Mouse (Mus musculus) left cerebral cortex, postnatal 14 days (tissue): ENCODE measurements around the gene Ttc3. TPM values are rescaled to one million over a fixed set of nuclear protein-coding genes. Genes with fewer than 3 reads are reported as not detected.
A peak's percentile ranks its signal among the peaks of the same experiment; 100 is the strongest.

Experiments
- DNase-seq, 2 experiments: peaks; one replicate each; pipeline ENCODE4 v3.0.0; 2021 to 2022; ENCODE audit warnings: low spot score in 2 of 2, mixed read lengths in 1 of 2
- intact Hi-C: fragments of 180-260 bp; cut with DNase I; formaldehyde crosslinking; loops from one replicate; pipeline ENCODE4 v1.15.1; 2025
- total RNA-seq, 2 experiments: library from RNA; stranded (reverse); gene quantifications; 2 replicates each; pipeline ENCODE4 v1.2.3; 2021

Ttc3 gene
- total RNA-seq, 2 experiments from 2014 or later = 802 to 810 TPM

DNA sequence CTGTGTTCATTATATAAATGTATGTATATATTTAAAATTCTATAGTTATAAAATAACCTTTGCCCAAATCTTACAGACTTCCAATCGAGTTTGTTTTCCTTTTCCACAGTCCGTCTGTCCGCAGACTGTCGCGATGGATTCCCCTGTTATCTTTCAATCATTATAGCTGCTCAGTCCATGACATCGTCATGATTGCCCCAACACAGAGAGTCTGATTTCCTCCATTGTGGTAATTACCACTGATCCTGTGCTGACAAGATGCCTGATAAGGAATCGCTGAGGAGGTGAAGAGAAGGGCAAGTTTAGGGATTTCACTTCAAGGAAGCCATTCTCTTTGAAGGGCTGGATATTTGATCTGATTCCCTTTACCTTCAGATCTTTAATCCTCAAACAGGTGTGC lies 14.4 kb upstream of the Ttc3 start:
- intact Hi-C loops = no loop called here
- no peak for DNase-seq

DNA sequence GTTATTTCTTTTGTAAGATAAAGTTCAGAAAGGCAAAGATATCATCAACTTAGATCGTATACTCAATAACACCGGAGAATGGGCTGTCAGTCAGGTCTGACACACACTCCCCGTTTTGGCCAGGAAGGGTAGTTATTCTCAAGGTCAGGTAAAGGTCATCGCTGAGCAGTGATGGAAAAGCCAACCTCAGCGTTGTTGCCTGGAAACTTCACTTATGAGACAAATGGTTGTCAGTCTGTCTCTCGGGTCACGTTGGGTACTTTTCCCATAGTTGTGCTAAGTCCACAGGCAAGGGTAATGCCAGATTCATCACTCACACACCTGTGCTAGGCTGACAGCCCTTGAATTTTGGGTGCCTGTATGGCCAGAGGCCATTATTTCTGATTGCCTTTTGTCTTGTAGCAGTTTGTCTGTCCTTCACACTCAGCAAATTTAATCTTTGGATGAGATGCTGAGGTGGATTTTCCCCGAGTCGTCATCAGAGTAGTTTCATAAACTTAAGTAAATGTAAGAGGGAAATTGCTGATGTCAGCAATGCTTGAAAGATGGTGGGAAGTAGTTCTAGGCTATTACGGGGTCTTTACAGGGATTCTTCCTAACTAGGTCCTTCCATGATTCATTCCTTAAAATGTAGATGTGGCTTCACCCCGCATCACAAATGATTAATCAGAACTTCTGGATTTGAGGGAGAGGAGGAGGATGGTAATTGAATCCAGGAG lies 13.5 kb upstream of the Ttc3 start:
- no peak for DNase-seq
- intact Hi-C loops = no loop called here

DNA sequence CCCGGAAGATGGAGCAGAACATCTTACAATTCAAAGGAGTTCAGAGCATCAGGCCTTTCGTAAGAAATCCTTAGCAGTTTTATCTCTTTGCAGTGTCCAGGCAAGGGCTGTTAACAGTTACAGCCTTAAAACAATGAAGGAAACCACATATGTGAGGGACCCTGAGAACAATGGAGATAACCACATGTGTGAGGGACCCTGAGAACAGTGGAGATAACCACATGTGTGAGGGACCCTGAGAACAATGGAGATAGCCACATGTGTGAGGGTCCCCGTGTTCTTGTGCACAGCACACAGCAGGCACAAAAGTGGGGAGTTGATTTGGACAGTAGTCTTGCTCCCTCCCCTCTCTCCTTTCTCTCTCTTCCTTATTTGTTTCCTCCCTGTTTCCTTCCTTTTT lies 12.3 kb upstream of the Ttc3 start:
- intact Hi-C loops = no loop called here
- no peak for DNase-seq

DNA sequence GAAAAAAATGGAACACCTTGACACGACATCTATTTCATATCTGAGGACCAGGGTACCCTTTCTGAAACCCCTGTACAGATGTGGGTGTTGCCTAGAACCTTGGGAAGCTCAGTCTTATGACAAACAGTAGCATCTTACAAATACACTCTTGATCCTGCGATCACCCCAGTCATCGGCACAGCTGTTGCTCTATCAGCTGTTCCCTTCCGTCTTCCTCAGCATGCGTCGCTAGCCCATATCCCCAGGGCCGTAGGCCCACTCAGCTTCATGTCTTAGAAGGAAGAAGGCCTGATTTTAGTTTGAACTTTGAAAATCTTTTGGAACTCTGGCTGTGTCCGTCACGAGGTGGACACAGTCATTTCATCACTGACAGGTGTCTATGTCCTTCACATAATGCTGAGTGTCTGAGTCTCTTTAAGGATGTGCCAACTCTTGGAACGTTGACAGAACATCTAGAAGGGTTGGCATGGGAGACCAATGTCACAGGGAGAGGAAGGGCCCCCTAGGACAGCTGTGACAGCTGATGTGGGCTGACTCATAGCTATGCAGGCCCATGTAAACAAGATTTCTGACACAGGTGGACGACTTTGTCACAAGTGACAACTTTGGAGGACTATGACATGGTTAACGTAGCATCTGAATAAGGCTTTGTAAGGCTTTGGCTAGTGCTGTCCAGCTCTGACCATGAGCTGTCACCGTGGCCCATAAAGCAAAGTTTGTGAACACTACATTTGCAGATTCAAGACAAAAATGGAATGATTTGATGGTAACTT lies 9.7 kb upstream of the Ttc3 start:
- intact Hi-C loops = no loop called here
- DNase-seq = no peak

DNA sequence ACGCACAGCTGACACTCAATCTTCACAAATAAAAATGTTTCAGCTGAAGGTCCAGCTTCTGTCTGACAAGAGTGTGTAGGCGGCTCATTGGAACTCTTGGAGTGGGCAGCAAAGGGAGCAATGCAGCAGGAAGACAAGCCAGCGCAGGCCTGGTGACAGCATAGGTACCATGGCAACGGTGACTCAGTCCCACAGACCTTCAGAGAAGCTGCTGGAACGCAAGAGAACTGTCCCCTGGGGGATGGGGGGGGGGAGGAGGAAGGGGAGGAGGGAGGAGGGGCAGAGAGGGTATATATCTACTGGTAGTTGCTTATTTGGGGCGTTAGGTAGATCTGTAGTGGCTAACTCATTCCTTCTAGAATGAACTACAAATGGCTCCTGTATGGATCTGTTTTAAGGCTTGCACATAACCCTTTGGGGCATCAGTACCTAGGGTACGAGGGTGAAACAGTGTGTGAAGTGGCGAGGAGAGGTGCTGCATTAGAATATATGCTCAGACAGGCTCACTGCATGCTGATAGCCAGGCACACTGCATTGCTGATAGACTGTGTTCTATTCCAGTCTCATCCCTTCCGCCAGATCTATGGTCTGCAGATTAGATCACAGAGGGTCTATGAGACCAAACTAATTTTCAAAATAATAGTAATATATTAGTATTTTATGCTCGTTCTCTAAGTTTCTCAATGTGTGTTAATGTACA lies 8.1 kb upstream of the Ttc3 start:
- intact Hi-C loops = no loop called here
- peak; percentile 83 to 91 for DNase-seq

DNA sequence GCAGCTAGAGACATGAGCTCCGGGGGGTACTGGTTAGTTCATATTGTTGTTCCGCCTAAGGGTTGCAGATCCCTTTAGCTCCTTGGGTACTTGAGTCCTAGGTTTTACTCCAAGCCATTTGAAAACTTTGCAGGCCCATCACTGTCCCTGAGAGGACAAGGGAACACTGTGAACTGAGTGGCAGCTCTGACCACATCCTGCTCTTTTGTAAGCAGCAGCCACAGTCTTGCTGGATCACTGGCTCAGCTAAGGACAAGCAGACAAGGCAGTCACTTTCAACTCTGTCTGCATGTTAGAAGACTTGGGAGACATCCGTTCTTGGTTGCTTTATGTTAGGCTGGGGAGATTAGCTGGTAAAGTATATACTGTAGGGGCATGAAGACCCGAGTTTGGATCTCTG lies 6.6 kb upstream of the Ttc3 start:
- intact Hi-C loops = no loop called here
- DNase-seq = no peak

DNA sequence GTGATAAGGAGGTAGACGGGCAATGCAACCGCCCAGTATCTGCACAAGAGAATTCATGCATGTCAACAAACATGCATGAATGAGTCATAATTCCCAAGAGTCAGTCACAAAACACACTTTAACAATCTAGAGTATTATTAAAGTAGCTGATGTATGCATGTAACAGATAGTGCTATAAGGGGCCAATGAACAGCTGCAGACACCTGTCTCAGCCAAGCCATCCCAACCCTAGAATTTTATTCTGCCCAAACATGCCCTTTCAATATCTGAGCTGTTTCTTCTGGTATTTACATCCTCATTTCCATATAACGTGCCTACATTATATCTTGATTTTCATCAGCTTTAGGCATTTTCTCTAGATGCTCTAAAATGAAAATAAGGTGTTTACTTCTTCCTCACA lies 5.0 kb upstream of the Ttc3 start:
- intact Hi-C loops = no loop called here
- DNase-seq = no peak

DNA sequence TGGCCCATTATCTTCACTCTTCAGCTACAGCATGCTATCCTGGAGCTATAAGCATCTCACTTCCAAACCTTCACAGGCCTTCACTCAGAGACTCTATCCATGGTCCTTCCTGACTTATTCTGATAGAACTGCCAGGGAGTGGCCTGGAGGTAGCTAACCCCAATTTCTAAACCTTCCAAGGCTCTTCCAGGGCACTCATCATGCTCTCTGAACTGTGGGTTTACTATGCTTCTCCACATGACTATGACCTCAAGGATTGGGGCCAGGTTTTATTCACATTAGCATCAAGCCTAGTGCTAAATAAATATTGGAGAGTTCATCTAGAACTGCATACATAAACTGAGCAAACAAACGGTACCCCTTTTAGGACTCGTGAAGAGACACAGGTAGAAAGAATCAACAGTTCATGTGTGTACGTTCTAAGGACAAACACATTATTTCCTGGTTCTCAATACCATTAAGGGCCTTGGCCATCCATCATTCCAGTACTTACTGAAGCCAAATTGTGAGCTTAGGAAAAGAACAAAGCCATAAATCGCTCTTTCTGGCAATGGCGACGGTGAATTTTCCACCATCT lies 734 bp upstream of the Ttc3 start:
- DNase-seq = no peak
- intact Hi-C loops = loop anchor here (1.0 kb wide), 1 partner anchor 56 kb away; the partner anchor contains the start of gene Hlcs

DNA sequence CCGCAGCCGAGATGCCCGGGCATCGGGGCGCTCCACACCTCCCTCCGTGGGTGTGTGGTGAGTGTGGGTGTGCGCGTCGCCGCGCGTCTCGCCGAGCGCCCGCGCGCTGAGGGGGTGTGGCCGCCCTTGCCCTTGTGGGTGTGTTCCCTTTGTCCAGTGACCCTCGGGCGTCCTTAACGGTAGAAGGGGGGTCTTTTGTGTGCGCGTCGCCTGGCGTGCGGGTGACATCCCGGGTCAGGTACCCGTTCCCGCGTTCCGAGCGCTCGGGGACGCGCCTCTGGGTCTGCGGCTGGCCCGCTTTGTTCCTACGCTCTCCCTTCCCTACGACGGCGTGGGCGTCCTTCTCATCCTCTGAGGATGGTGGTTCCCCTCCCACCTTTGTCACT lies 490 bp downstream of the Ttc3 start:
- intact Hi-C loops = loop anchor here (1.0 kb wide), 1 partner anchor 58 kb away; the partner anchor contains the start of gene Hlcs
- no peak for DNase-seq

DNA sequence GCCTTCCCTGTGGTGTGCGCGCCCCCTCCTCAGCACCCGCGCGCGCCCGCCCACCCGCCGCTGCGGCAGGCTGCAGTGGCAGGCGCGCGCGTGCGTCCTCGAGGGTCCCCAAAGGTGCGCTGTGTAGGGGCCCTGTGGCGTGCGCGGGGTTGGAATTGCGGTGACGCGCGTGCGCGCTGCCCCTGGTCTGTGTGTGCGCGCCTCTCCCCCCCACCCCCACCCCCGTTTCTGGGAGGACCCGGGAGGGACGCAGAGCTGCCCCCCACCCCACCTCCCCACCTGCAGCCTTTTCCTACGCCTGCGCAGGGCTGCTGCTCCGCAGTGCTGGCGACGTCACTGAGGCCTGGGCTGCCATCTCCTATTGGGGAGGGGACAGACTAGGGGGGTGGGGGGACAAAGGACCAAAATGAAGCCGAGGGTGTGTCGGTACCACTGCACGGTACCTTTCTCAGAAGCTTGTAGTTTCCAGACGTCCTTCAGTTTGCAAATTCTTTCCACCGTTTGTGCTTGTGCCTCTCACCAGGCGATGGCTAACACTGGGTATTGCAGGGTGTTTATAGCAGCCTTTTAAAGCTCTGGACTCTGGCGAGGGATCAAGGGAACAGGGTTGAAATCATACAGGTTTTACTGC lies 998 bp downstream of the Ttc3 start, which contains the start of gene Pigp:
TSS of gene Pigp (minus strand) at position 542 of the 631 bp plus-strand sequence.
- DNase-seq = peak; percentile 72 to 80
- intact Hi-C loops = no loop called here

DNA sequence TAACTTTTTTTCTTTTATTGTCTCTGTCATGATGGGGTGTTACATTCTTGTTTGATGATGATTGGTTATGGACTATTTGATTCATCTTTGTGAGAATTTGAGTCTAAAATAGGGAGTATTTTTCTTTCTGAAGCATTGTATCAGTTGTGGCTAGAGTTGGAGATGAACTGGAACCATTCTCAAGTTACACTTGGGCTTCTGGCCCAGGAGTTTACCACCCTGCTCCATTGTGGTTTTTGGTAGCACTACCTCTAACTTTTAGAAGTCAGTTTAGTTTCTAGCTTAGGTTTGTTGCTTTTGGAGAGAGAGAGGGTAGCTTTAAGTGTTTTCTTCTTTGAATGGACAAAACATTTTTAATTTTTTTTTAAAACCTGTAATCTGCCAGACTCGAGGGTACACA lies 9.0 kb downstream of the Ttc3 start:
- DNase-seq = no peak

DNA sequence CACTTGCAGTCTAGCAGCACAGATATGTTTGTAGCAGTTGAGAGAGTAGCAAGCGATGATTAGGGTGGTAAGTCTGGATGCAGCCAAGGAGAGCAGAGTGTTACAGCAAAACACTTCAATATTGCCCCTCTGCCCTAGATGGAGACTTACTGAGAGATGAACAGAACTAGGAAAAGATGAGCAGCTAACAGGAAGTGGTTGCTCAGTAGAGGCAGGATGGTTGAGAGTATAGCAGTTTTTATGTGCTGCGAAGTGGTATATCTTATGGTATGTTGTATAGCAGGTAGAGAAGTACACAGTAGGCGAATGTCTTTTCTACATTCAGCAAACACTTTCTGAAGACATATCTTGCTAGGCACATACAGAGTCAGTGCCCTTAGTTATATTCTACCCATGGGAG lies 12.9 kb downstream of the Ttc3 start:
- DNase-seq = no peak
- intact Hi-C loops = no loop called here

More for the DNA sequence above, 9.0 kb downstream of the Ttc3 start:
- intact Hi-C loops = no loop called here

DNA sequence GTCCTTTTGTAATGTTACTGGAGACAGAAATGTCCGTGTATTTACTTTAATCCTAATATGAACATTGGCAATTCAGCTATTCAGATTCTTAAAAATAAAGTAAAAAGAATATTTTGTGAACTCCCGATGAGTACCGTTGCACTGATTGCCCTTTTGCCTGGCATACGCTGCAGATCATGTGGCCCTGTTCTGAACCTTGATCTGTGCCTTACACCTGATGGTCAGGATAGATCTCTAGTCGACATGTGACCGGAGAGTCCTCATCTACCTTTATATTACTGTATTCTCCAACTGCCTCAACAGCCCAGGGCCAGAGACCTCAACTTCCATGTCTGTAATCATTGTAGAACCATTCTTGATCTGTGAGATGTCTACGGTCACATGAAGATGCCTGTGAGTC lies 17.3 kb downstream of the Ttc3 start:
- DNase-seq = no peak
- intact Hi-C loops = no loop called here

DNA sequence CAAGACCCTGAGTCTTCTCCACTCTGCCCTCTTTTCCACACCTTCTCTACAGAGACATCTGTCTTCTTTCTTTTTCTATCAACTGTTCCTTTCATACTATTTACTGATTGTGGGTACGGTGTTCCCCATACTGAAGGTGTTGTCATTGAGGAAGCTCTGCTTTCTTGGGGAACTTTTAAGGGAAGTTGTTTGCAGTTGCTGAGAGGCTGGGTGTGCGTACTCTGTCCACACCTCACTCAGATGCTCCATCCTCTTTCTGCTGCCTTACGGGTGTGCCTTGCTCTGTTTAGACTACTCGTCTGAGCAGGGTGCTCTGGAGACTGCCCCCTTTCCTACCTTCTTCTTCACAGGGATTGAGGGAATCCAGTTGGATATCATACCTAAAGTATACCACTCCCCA lies 21.9 kb downstream of the Ttc3 start:
- intact Hi-C loops = no loop called here
- no peak for DNase-seq

DNA sequence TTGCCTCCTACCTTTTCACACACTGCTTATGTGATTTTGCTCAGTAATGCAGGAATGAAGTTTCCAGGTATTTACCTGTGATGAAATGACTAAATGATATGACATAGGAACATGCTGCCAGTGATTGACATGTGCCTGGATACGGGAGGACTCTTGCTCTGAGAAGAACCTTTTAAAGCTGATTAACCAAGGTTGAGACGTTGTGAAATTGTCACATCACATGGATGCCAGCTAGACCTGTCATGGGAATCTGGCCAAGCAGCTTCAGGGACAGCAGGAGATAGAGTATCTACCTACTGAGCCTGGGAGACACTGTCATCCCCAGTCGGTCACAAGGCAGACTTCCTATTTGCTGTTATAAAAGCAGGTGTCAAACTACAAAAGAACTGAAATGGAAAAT lies 24.6 kb downstream of the Ttc3 start:
- DNase-seq = no peak
- intact Hi-C loops = no loop called here

DNA sequence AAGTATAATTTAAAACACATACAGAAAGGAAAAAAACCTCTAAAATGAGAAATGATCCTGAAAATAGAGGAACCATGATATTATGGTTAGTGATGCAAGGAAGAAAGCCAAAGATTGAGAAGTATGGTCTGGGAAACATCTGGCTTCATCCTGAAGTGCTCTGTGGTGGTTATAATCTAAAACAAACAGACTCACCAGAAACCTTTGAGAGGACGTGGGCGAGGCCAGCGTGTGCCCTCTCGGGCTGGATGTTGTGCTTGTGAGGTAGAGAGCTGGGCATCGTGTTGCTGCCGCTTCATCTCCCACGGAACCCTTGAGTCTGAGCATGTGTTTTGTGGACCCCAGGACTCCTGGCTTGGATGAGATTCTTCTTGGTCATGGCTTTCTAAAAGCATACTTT lies 26.2 kb downstream of the Ttc3 start:
- DNase-seq = no peak
- intact Hi-C loops = no loop called here

DNA sequence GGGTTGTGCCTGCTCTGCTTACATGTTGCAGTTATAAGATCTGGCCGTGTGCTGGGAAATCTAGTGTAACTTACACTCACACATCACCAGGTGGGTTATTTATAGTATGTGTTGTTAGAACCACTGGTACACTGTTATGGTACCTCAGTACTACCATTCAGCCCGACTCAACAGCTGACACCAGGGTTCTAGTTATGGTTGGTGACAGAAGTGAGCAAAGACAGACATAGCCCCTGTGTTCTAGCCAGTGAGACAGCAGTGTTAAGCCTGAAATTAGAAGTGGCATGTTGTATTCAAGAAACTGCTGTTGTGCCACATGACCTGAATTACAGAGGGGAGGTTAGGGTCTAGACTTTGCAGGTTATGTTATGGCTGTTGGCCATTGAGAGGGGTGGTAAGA lies 28.7 kb downstream of the Ttc3 start:
- no peak for DNase-seq

DNA sequence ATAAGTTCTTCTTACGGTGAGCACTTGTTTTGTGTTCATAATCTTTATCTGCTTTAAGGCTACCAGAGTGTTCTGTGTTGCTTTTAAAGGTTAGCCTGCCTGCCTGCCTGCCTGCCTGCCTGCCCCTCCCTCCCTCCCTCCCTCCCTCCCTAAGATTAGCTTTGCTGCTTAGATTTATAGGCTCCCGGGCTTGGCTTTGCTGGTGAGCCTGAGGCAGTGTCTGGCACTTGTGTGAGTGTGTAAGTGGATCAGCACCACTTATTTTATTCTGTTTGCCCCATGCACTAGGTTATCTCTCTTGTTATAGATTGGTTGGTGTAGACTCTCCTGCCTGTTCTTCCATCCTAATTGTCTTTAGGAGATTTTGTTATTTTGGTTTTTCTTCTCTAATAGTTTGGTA lies 31.2 kb downstream of the Ttc3 start:
- intact Hi-C loops = no loop called here
- DNase-seq = no peak

More for the DNA sequence above, 28.7 kb downstream of the Ttc3 start:
- intact Hi-C loops = no loop called here

DNA sequence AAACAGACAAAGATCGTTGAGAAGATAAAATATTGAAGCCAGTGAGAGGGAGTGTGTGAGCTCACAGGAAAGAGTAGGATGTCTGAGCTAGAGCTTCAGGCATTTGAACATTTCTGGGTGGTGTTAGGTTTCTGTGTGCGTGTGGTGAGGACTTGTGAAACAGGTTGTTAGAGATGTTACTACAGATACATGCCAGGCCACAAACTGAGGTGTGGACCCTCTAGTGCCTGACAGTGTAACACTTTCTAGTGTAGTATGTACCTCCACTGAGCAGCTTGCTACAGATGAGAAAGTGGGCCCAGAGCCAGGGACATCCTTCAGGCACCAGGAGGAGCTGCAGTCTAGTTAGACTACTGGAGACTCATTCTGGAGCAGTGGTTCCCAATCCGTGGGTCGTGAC lies 31.8 kb downstream of the Ttc3 start:
- peak; percentile 40 to 60 for DNase-seq
- intact Hi-C loops = no loop called here

DNA sequence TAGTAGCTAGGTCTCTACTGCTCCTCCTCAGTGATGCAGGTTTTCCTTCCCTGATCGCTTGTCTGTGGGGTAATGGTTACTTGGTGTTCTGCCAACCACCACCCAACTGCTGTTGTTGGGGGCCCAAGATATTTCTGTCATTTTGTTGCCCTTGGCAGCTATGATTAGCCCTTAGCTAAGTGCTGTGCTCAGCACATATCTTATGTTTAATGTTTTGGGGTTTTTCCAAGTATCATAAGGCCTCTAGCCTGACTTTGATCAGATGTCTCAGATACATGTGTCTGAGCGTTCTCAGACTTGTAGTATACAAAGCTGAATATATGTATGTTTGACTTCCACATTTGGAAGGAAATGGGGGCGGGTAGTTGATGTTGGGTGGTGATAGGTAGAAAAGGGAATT lies 40.9 kb downstream of the Ttc3 start:
- no peak for DNase-seq
- intact Hi-C loops = no loop called here
